Comparison of ENCODE assay signal across 8 mouse cellular contexts in genomic region chr2:30640021-30640481, GRCm38 (mm10). TPM values are rescaled to one million over a fixed set of nuclear protein-coding genes. Genes with fewer than 3 reads are reported as not detected.
DNase-seq lines count a peak whose midpoint lies in the region; ATAC-seq and TF ChIP-seq lines count a peak whose summit lies in the region.

No protein-coding gene starts in this region.

- DNase-seq in heart, adult 2 months = no peak
- DNase-seq in heart, adult 8-10 months (ENCODE audit: low spot score) = no peak
- peak; percentile 79 for DNase-seq in embryo, embryonic 10 days (ENCODE audit: low spot score)
- DNase-seq in hindbrain, embryonic 10.5 days (ENCODE audit: low spot score) = peak; percentile 65
- DNase-seq in right cerebral cortex, postnatal 10 days (ENCODE audit: low spot score in 2 of 2) = no peak
- no peak for DNase-seq in frontal cortex, postnatal 36 days (ENCODE audit: low spot score in 2 of 2)

- intact Hi-C loops in heart, adult 2 months (cut with DNase I) = no loop called here

- H3K27me3 ChIP-seq in heart, adult 2 months (ENCODE audit: control insufficient read depth, insufficient read depth, low read length) = no peaks in the 10 kb centered on the region
- H3K27me3 ChIP-seq in hindbrain, embryonic 10.5 days (ENCODE audit: insufficient read depth, poor library complexity, severe bottlenecking) = no peaks in the 10 kb centered on the region
- H3K27me3 ChIP-seq in midbrain, embryonic 12.5 days = 0 out of 2 replicates have a peak, but pooled peaks cover 4% of the 10 kb centered on the region

- peak; percentile 56; the same call in 1 of the 2 replicates for ATAC-seq in midbrain, embryonic 12.5 days (ENCODE audit: low FRiP score, low read depth)
- no peak for ATAC-seq in megakaryocyte-erythroid progenitor cell, adult 5-6 weeks (replicated peaks; ENCODE audit: low FRiP score, low TSS enrichment, poor library complexity, severe bottlenecking)

- H3K36me3 ChIP-seq in heart, adult 2 months (ENCODE audit: control insufficient read depth, insufficient read depth, low read length) = no peaks in the 10 kb centered on the region
- no peaks in the 10 kb centered on the region for H3K36me3 ChIP-seq in hindbrain, embryonic 10.5 days
- no peaks in the 10 kb centered on the region for H3K36me3 ChIP-seq in midbrain, embryonic 12.5 days

- no peak overlapping the region for H3K4me3 ChIP-seq in heart, adult 2 months
- H3K4me3 ChIP-seq in hindbrain, embryonic 10.5 days = peak overlapping the region; percentile 20; the same call in 1 of the 2 replicates
- no peak overlapping the region for H3K4me3 ChIP-seq in midbrain, embryonic 12.5 days

- no peak for TF ChIP-seq EP300 in heart, adult 2 months (IDR thresholded peaks at IDR 0.05; ENCODE audit: insufficient read depth, low read depth, low read length)

- H3K9me3 ChIP-seq in hindbrain, embryonic 10.5 days = no peaks in the 10 kb centered on the region
- H3K9me3 ChIP-seq in midbrain, embryonic 12.5 days = no peaks in the 10 kb centered on the region

- peaks cover 10% of the 10 kb centered on the region for H3K4me1 ChIP-seq in heart, adult 2 months (ENCODE audit: control insufficient read depth, insufficient read depth, low read length)
- peaks cover 92% of the 10 kb centered on the region for H3K4me1 ChIP-seq in hindbrain, embryonic 10.5 days (replicated peaks)
- H3K4me1 ChIP-seq in midbrain, embryonic 12.5 days = peaks cover 24% of the 10 kb centered on the region

- TF ChIP-seq CTCF in heart, adult 2 months (IDR thresholded peaks at IDR 0.05) = no peak

- H3K4me2 ChIP-seq in midbrain, embryonic 12.5 days (replicated peaks) = peak overlapping the region; percentile 22; the same call in 1 of the 2 replicates

- WGBS in heart, adult 2 months = 28% methylated on average over 11 of the region's 11 CpGs
- WGBS in hindbrain, embryonic 10.5 days = 8% methylated on average over 11 of the region's 11 CpGs
- 7% methylated on average over 11 of the region's 11 CpGs for WGBS in midbrain, embryonic 12.5 days

- no peaks in the 10 kb centered on the region for H3K79me2 ChIP-seq in heart, adult 2 months (replicated peaks; ENCODE audit: control insufficient read depth, insufficient read depth, low read length)

- no peak overlapping the region; the same call in 1 of the 2 replicates for H3K27ac ChIP-seq in heart, adult 2 months
- peak overlapping the region; percentile 87 for H3K27ac ChIP-seq in hindbrain, embryonic 10.5 days
- peak overlapping the region; percentile 75 for H3K27ac ChIP-seq in midbrain, embryonic 12.5 days (replicated peaks)

- H3K9ac ChIP-seq in heart, adult 2 months (ENCODE audit: low read depth, low read length) = 0 out of 2 replicates have a peak overlapping the region, but pooled peaks have one; percentile 9
- H3K9ac ChIP-seq in midbrain, embryonic 12.5 days (replicated peaks) = no peak overlapping the region; the same call in 1 of the 2 replicates

- TF ChIP-seq POLR2A in heart, adult 2 months (IDR thresholded peaks at IDR 0.05; ENCODE audit: insufficient read depth, low read depth, low read length) = no peak

RNA-seq across cellular contexts. Expression of gene Cstad, which starts 45.2 kb away (rescaled TPM):
- 1 to 10 TPM in 1 of 2 experiments, under 1 TPM in 1; 0.73 to 1.0 TPM for total RNA-seq in heart, adult 2 months (2021)
- polyA plus RNA-seq in heart, adult 2 months (2012; rRNA removed) = 0.32 and 0.76 TPM in 2 replicates
- total RNA-seq in heart, adult 8-10 months (2022) = 1 to 10 TPM in 3 of 4 experiments, under 1 TPM in 1; 0.69 to 2.3 (median 1.5) TPM
- polyA plus RNA-seq in hindbrain, embryonic 10.5 days (2016; fragmentation: Nextera tagmentation; extraction: Ambion mirVana) = 0.33 and 0.47 TPM in 2 replicates
- polyA plus RNA-seq in midbrain, embryonic 12.5 days (2016; fragmentation: Nextera tagmentation; extraction: Ambion mirVana) = 0.68 and 0.77 TPM in 2 replicates
- 2.7 TPM in 1 of 2 replicates, not detected in the other for total RNA-seq in megakaryocyte-erythroid progenitor cell, adult 5-6 weeks (2014; fragmentation: Nextera tagmentation)
- 1.0 TPM in 1 of 2 replicates, not detected in the other for total RNA-seq in megakaryocyte-erythroid progenitor cell, adult 5-6 weeks (2017)

Comparison
In these comparisons a context has a peak if more than half of its experiments do, and no peak if none do; other contexts are left out.
1. DNase-seq: peak in embryo, embryonic 10 days (single experiment) and hindbrain, embryonic 10.5 days (single experiment); none in heart, adult 2 months (0 of 2), heart, adult 8-10 months (single experiment), right cerebral cortex, postnatal 10 days (0 of 2) and frontal cortex, postnatal 36 days (0 of 2).